7 mouse cellular contexts compared by ENCODE assay signal in genomic region chr3:96575272-96575984, GRCm38 (mm10). TPM values are rescaled to one million over a fixed set of nuclear protein-coding genes. Genes with fewer than 3 reads are reported as not detected.
A peak's percentile ranks its signal among the peaks of the same experiment; 100 is the strongest.
DNase-seq lines count a peak whose midpoint lies in the region; ATAC-seq and TF ChIP-seq lines count a peak whose summit lies in the region.

No protein-coding gene starts in this region.

- H3K9me3 ChIP-seq in CH12.LX (replicated peaks; ENCODE audit: low read length) = no peaks in the 10 kb centered on the region
- no peaks in the 10 kb centered on the region for H3K9me3 ChIP-seq in MEL (replicated peaks; ENCODE audit: insufficient read depth, low read length)
- no peaks in the 10 kb centered on the region for H3K9me3 ChIP-seq in heart, embryonic 14.5 days (ENCODE audit: control insufficient read depth, low read length)
- H3K9me3 ChIP-seq in forebrain, embryonic 14.5 days (replicated peaks; ENCODE audit: control insufficient read depth, low read length) = no peaks in the 10 kb centered on the region

- dilution Hi-C loops in CH12.LX (cut with MboI; ENCODE audit: extremely low pct_ligation_motif_present, extremely low pct_unique_long_range_greater_than_20kb, low sequenced_read_pairs) = no loop called here

- H3K9ac ChIP-seq in CH12.LX (ENCODE audit: insufficient read depth, low read depth) (peak overlapping the region; percentile 95), MEL (ENCODE audit: control insufficient read depth, low read depth, low read length, poor library complexity, severe bottlenecking) (peak overlapping the region; percentile 77; the same call in 1 of the 2 replicates)
- peak overlapping the region; percentile 65; the same call in 1 of the 2 replicates for H3K9ac ChIP-seq in heart, embryonic 14.5 days (ENCODE audit: low read length)
- H3K9ac ChIP-seq in forebrain, embryonic 14.5 days (ENCODE audit: low read length) = no peak overlapping the region

- TF ChIP-seq POLR2A in CH12.LX (IDR thresholded peaks at IDR 0.05; ENCODE audit: low read depth, low read length) (no peak), MEL (IDR thresholded peaks at IDR 0.05; ENCODE audit: control insufficient read depth in 1 of 2, insufficient read depth in 1 of 2, low read depth in 1 of 2, low read length in 2 of 2, poor library complexity in 1 of 2) (no peak)

- H3K4me1 ChIP-seq in CH12.LX (ENCODE audit: control insufficient read depth in 1 of 2, insufficient read depth in 2 of 2) = peaks cover 13 to 50% of the 10 kb centered on the region in 2 experiments
- H3K4me1 ChIP-seq in MEL (ENCODE audit: control insufficient read depth in 1 of 2, insufficient read depth in 2 of 2, low read length in 2 of 2) = peaks cover 9 to 36% of the 10 kb centered on the region in 2 experiments
- peaks cover 45 to 77% of the 10 kb centered on the region in 2 experiments for H3K4me1 ChIP-seq in heart, embryonic 14.5 days (ENCODE audit: control insufficient read depth in 2 of 2, insufficient read depth in 2 of 2, low read length in 2 of 2)
- peaks cover 4% of the 10 kb centered on the region; the same call in 1 of the 2 replicates for H3K4me1 ChIP-seq in forebrain, embryonic 14.5 days (ENCODE audit: control insufficient read depth, insufficient read depth, low read length)

- TF ChIP-seq RAD21 in CH12.LX (IDR thresholded peaks at IDR 0.05; ENCODE audit: low read depth, low read length) (no peak), MEL (IDR thresholded peaks at IDR 0.05; ENCODE audit: low read depth, low read length) (no peak)

- H3K27ac ChIP-seq in CH12.LX (ENCODE audit: insufficient read depth, low read depth) = no peak overlapping the region
- no peak overlapping the region for H3K27ac ChIP-seq in MEL (ENCODE audit: control insufficient read depth, low read depth, low read length)
- H3K27ac ChIP-seq in heart, embryonic 14.5 days (replicated peaks in 1 of 2; ENCODE audit: control insufficient read depth in 1 of 2, insufficient read depth in 1 of 2, low read depth in 2 of 2, low read length in 2 of 2) = peak overlapping the region; percentile 100
- no peak overlapping the region for H3K27ac ChIP-seq in forebrain, embryonic 14.5 days (ENCODE audit: low read depth, low read length)

- TF ChIP-seq CTCF in CH12.LX (conservative IDR thresholded peaks at IDR 0.05 in 1 of 2, IDR thresholded peaks at IDR 0.05 in 1 of 2; ENCODE audit: low read depth in 2 of 2, low read length in 2 of 2) = no peak
- TF ChIP-seq CTCF in MEL (IDR thresholded peaks at IDR 0.05 in 2 of 3, conservative IDR thresholded peaks at IDR 0.05 in 1 of 3; ENCODE audit: control insufficient read depth in 1 of 3, insufficient read depth in 1 of 3, low read depth in 2 of 3, low read length in 3 of 3, poor library complexity in 1 of 3, severe bottlenecking in 1 of 3) = no peak

- peak overlapping the region; percentile 67; the same call in 1 of the 2 replicates for H3K4me2 ChIP-seq in CH12.LX (ENCODE audit: insufficient read depth, low read depth, poor library complexity, severe bottlenecking)
- peak overlapping the region; percentile 61 for H3K4me2 ChIP-seq in heart, embryonic 14.5 days (ENCODE audit: low read length)
- no peak overlapping the region for H3K4me2 ChIP-seq in forebrain, embryonic 14.5 days (ENCODE audit: low read length)

- WGBS in heart, embryonic 14.5 days = 80% methylated on average over 8 of the region's 8 CpGs
- 96% methylated on average over 8 of the region's 8 CpGs for WGBS in forebrain, embryonic 14.5 days

- intact Hi-C loops in left cerebral cortex, postnatal 10 days (cut with DNase I) = no loop called here

- H3K27me3 ChIP-seq in CH12.LX (replicated peaks) (no peaks in the 10 kb centered on the region), MEL (ENCODE audit: control insufficient read depth in 1 of 2, insufficient read depth in 2 of 2, low read length in 2 of 2) (no peaks in the 10 kb centered on the region)
- no peaks in the 10 kb centered on the region for H3K27me3 ChIP-seq in heart, embryonic 14.5 days (ENCODE audit: control insufficient read depth, insufficient read depth, low read length)
- no peaks in the 10 kb centered on the region for H3K27me3 ChIP-seq in forebrain, embryonic 14.5 days (replicated peaks; ENCODE audit: control insufficient read depth, insufficient read depth, low read length)

- H3K4me3 ChIP-seq in CH12.LX (replicated peaks in 1 of 3; ENCODE audit: low read depth in 2 of 3, low read length in 2 of 3, poor library complexity in 1 of 3) (peak overlapping the region in 2 of 3 experiments; percentile 4 to 52), MEL (ENCODE audit: control insufficient read depth in 1 of 2, insufficient read depth in 1 of 2, low read depth in 2 of 2, low read length in 2 of 2) (no peak overlapping the region; a peak in 1 of 4 replicates)
- H3K4me3 ChIP-seq in heart, embryonic 14.5 days (ENCODE audit: control insufficient read depth in 1 of 2, insufficient read depth in 1 of 2, low read depth in 1 of 2, low read length in 2 of 2) = no peak overlapping the region
- H3K4me3 ChIP-seq in forebrain, embryonic 14.5 days (ENCODE audit: low read depth, low read length) = no peak overlapping the region

- TF ChIP-seq EP300 in CH12.LX (IDR thresholded peaks at IDR 0.05; ENCODE audit: low read length) (no peak), MEL (IDR thresholded peaks at IDR 0.05; ENCODE audit: low read depth in 1 of 2, low read length in 2 of 2) (no peak)

- no peak for ATAC-seq in heart, embryonic 14.5 days (ENCODE audit: insufficient number of reproducible peaks, insufficient read depth, low FRiP score, low read depth)
- no peak for ATAC-seq in forebrain, embryonic 14.5 days

- DNase-seq in CH12.LX (ENCODE audit: extremely low read depth) (no peak), MEL (ENCODE audit: low read depth, low spot score) (no peak)
- peak; percentile 84 to 90 for DNase-seq in kidney, postnatal 36 days
- no peak for DNase-seq in forebrain, embryonic 14.5 days (ENCODE audit: low spot score)
- no peak for DNase-seq in left cerebral cortex, postnatal 10 days (ENCODE audit: extremely low spot score in 1 of 2, low spot score in 2 of 2)
- DNase-seq in layer of hippocampus, postnatal 36 days = no peak

- in situ Hi-C loops in CH12.LX (cut with MboI; ENCODE audit: low pct_ligation_motif_present, low pct_unique_long_range_greater_than_20kb, low sequenced_read_pairs) = no loop called here

- H3K79me2 ChIP-seq in CH12.LX (replicated peaks; ENCODE audit: control insufficient read depth, extremely low read depth, insufficient read depth, poor library complexity, severe bottlenecking) = no peaks in the 10 kb centered on the region
- H3K79me2 ChIP-seq in MEL (ENCODE audit: control insufficient read depth, insufficient read depth, low read length, poor library complexity) = peaks cover 3% of the 10 kb centered on the region; the same call in 1 of the 2 replicates

- H3K36me3 ChIP-seq in CH12.LX (replicated peaks in 1 of 2; ENCODE audit: control insufficient read depth in 1 of 2, insufficient read depth in 1 of 2, low read length in 1 of 2) = peaks cover 0 to 5% of the 10 kb centered on the region in 2 experiments
- peaks cover 0 to 24% of the 10 kb centered on the region in 2 experiments; a peak in 2 of 4 replicates for H3K36me3 ChIP-seq in MEL (ENCODE audit: control insufficient read depth in 1 of 2, insufficient read depth in 2 of 2, low read length in 2 of 2)
- H3K36me3 ChIP-seq in heart, embryonic 14.5 days (ENCODE audit: control insufficient read depth, insufficient read depth, low read length) = no peaks in the 10 kb centered on the region
- no peaks in the 10 kb centered on the region for H3K36me3 ChIP-seq in forebrain, embryonic 14.5 days (ENCODE audit: control insufficient read depth, insufficient read depth, low read length)

RNA-seq across cellular contexts. Expression of gene Gm16253, which starts 1.4 kb away (rescaled TPM):
- total RNA-seq in CH12.LX (2012; rRNA removed) (0.38 and 0.72 TPM in 2 replicates), CH12.LX (2014; rRNA removed) (not detected in 2 replicates), MEL (2012; rRNA removed) (not detected in 2 replicates)
- polyA plus RNA-seq in CH12.LX (2012; ENCODE audit: insufficient read length, low read depth) (0.46 TPM in 1 of 2 replicates, not detected in the other), MEL (2012; ENCODE audit: insufficient read depth in 1 of 2, insufficient read length in 2 of 2, low read depth in 1 of 2, low replicate concordance in 2 of 2, missing spikeins in 1 of 2) (1 to 10 TPM in 1 of 2 experiments, not detected in 1; 1.4 TPM)
- polyA plus RNA-seq in heart, embryonic 14.5 days (2014; fragmentation: Nextera tagmentation; extraction: Ambion mirVana) = 0.68 and 0.81 TPM in 2 replicates
- 0.45 TPM in 1 of 2 replicates, not detected in the other for polyA plus RNA-seq in forebrain, embryonic 14.5 days (2014; fragmentation: Nextera tagmentation; extraction: Ambion mirVana)
- total RNA-seq in left cerebral cortex, postnatal 10 days (2021) = not detected
- not detected for total RNA-seq in layer of hippocampus, postnatal 36 days (2021)

RNA-seq across cellular contexts. Expression of gene Txnip, which starts 17.7 kb away (rescaled TPM):
- total RNA-seq in CH12.LX (2012; rRNA removed) (52.5 and 76.7 TPM in 2 replicates), CH12.LX (2014; rRNA removed) (184 and 220 TPM in 2 replicates), MEL (2012; rRNA removed) (183 and 191 TPM in 2 replicates)
- polyA plus RNA-seq in CH12.LX (2012; ENCODE audit: insufficient read length, low read depth) (39.2 and 41.8 TPM in 2 replicates), MEL (2012; ENCODE audit: insufficient read depth in 1 of 2, insufficient read length in 2 of 2, low read depth in 1 of 2, low replicate concordance in 2 of 2, missing spikeins in 1 of 2) (1,000 to 10,000 TPM in 1 of 2 experiments, 100 to 1,000 TPM in 1; 237 to 1,680 TPM)
- 257 and 262 TPM in 2 replicates for polyA plus RNA-seq in heart, embryonic 14.5 days (2014; fragmentation: Nextera tagmentation; extraction: Ambion mirVana)
- 60.7 and 79.0 TPM in 2 replicates for polyA plus RNA-seq in forebrain, embryonic 14.5 days (2014; fragmentation: Nextera tagmentation; extraction: Ambion mirVana)
- 10 to 100 TPM; 40.3 to 45.4 TPM for total RNA-seq in left cerebral cortex, postnatal 10 days (2021)
- total RNA-seq in layer of hippocampus, postnatal 36 days (2021) = 10 to 100 TPM; 20.7 to 32.2 TPM

RNA-seq across cellular contexts. Expression of gene Polr3gl, which starts 18.6 kb away (rescaled TPM):
- total RNA-seq in CH12.LX (2012; rRNA removed) (10.4 and 13.7 TPM in 2 replicates), CH12.LX (2014; rRNA removed) (15.7 and 16.6 TPM in 2 replicates), MEL (2012; rRNA removed) (26.4 and 31.1 TPM in 2 replicates)
- polyA plus RNA-seq in CH12.LX (2012; ENCODE audit: insufficient read length, low read depth) (18.8 and 28.4 TPM in 2 replicates), MEL (2012; ENCODE audit: insufficient read depth in 1 of 2, insufficient read length in 2 of 2, low read depth in 1 of 2, low replicate concordance in 2 of 2, missing spikeins in 1 of 2) (10 to 100 TPM in 1 of 2 experiments, not detected in 1; 39.8 TPM)
- 25.5 and 28.7 TPM in 2 replicates for polyA plus RNA-seq in heart, embryonic 14.5 days (2014; fragmentation: Nextera tagmentation; extraction: Ambion mirVana)
- 8.0 and 8.2 TPM in 2 replicates for polyA plus RNA-seq in forebrain, embryonic 14.5 days (2014; fragmentation: Nextera tagmentation; extraction: Ambion mirVana)
- total RNA-seq in left cerebral cortex, postnatal 10 days (2021) = 10 to 100 TPM; 26.3 to 29.3 TPM
- total RNA-seq in layer of hippocampus, postnatal 36 days (2021) = 10 to 100 TPM; 32.4 to 34.2 TPM

RNA-seq across cellular contexts. Expression of gene Ankrd34a, which starts 21.0 kb away (rescaled TPM):
- total RNA-seq in CH12.LX (2012; rRNA removed) = 0.04 TPM in 2 replicates
- not detected in 2 replicates for total RNA-seq in CH12.LX (2014; rRNA removed)
- 0.11 TPM in 1 of 2 replicates, not detected in the other for polyA plus RNA-seq in CH12.LX (2012; ENCODE audit: insufficient read length, low read depth)
- 0.15 and 0.16 TPM in 2 replicates for total RNA-seq in MEL (2012; rRNA removed)
- under 1 TPM in 1 of 2 experiments, not detected in 1; 0.78 TPM for polyA plus RNA-seq in MEL (2012; ENCODE audit: insufficient read depth in 1 of 2, insufficient read length in 2 of 2, low read depth in 1 of 2, low replicate concordance in 2 of 2, missing spikeins in 1 of 2)
- 8.4 and 8.5 TPM in 2 replicates for polyA plus RNA-seq in heart, embryonic 14.5 days (2014; fragmentation: Nextera tagmentation; extraction: Ambion mirVana)
- polyA plus RNA-seq in forebrain, embryonic 14.5 days (2014; fragmentation: Nextera tagmentation; extraction: Ambion mirVana) = 11.8 and 14.9 TPM in 2 replicates
- total RNA-seq in left cerebral cortex, postnatal 10 days (2021) = 10 to 100 TPM; 56.6 to 57.0 TPM
- 10 to 100 TPM; 49.9 to 51.5 TPM for total RNA-seq in layer of hippocampus, postnatal 36 days (2021)

RNA-seq across cellular contexts. Expression of gene Lix1l, which starts 25.5 kb away (rescaled TPM):
- 2.9 and 4.5 TPM in 2 replicates for total RNA-seq in CH12.LX (2012; rRNA removed)
- total RNA-seq in CH12.LX (2014; rRNA removed) = 3.7 and 4.6 TPM in 2 replicates
- polyA plus RNA-seq in CH12.LX (2012; ENCODE audit: insufficient read length, low read depth) = 4.0 and 4.7 TPM in 2 replicates
- 5.4 and 6.1 TPM in 2 replicates for total RNA-seq in MEL (2012; rRNA removed)
- polyA plus RNA-seq in MEL (2012; ENCODE audit: insufficient read depth in 1 of 2, insufficient read length in 2 of 2, low read depth in 1 of 2, low replicate concordance in 2 of 2, missing spikeins in 1 of 2) = 10 to 100 TPM in 1 of 2 experiments, not detected in 1; 17.0 TPM
- 5.6 and 6.7 TPM in 2 replicates for polyA plus RNA-seq in heart, embryonic 14.5 days (2014; fragmentation: Nextera tagmentation; extraction: Ambion mirVana)
- 7.4 and 7.8 TPM in 2 replicates for polyA plus RNA-seq in forebrain, embryonic 14.5 days (2014; fragmentation: Nextera tagmentation; extraction: Ambion mirVana)
- 10 to 100 TPM; 26.5 to 27.1 TPM for total RNA-seq in left cerebral cortex, postnatal 10 days (2021)
- 10 to 100 TPM; 29.9 to 30.5 TPM for total RNA-seq in layer of hippocampus, postnatal 36 days (2021)

Comparison
In these comparisons a context has a peak if more than half of its experiments do, and no peak if none do; other contexts are left out.
1. DNase-seq: peak in kidney, postnatal 36 days (2 of 2); none in CH12.LX (single experiment), MEL (single experiment), forebrain, embryonic 14.5 days (single experiment), left cerebral cortex, postnatal 10 days (0 of 2) and layer of hippocampus, postnatal 36 days (0 of 2).
2. H3K27ac ChIP-seq: peak in heart, embryonic 14.5 days (2 of 2); none in CH12.LX (single experiment), MEL (single experiment) and forebrain, embryonic 14.5 days (single experiment).
3. H3K4me3 ChIP-seq: peak in CH12.LX (2 of 3); none in MEL (0 of 2), heart, embryonic 14.5 days (0 of 2) and forebrain, embryonic 14.5 days (single experiment).
4. Of the 35 proteins assayed by ChIP-seq in both MEL and CH12.LX: peak only in MEL: none; only in CH12.LX: ELF1; in both: none; in neither: 34.